Comparison of ENCODE assay signal across 8 mouse cellular contexts in genomic region chr11:80508361-80509175, GRCm38 (mm10). TPM values are rescaled to one million over a fixed set of nuclear protein-coding genes. Genes with fewer than 3 reads are reported as not detected.
DNase-seq lines count a peak whose midpoint lies in the region; ATAC-seq lines count a peak whose summit lies in the region.

No protein-coding gene starts in this region.

- no peaks in the 10 kb centered on the region for H3K36me3 ChIP-seq in heart, embryonic 14.5 days (ENCODE audit: control insufficient read depth, insufficient read depth, low read length)
- no peaks in the 10 kb centered on the region for H3K36me3 ChIP-seq in megakaryocyte, embryonic 14.5 days (replicated peaks; ENCODE audit: low read length)

- peak overlapping the region; percentile 67 to 76 for H3K27ac ChIP-seq in heart, embryonic 14.5 days (replicated peaks in 1 of 2; ENCODE audit: control insufficient read depth in 1 of 2, insufficient read depth in 1 of 2, low read depth in 2 of 2, low read length in 2 of 2)

- peak overlapping the region; percentile 55 for H3K4me2 ChIP-seq in heart, embryonic 14.5 days (ENCODE audit: low read length)

- 15% methylated on average over 19 of the region's 19 CpGs for WGBS in heart, embryonic 14.5 days

- H3K4me3 ChIP-seq in heart, embryonic 14.5 days (ENCODE audit: control insufficient read depth in 1 of 2, insufficient read depth in 1 of 2, low read depth in 1 of 2, low read length in 2 of 2): peak overlapping the region; percentile 5 to 14; a peak in 3 of 4 replicates
- peak overlapping the region; percentile 85 for H3K4me3 ChIP-seq in megakaryocyte, embryonic 14.5 days (replicated peaks)

- H3K27me3 ChIP-seq in heart, embryonic 14.5 days (ENCODE audit: control insufficient read depth, insufficient read depth, low read length): no peaks in the 10 kb centered on the region
- peaks cover 30% of the 10 kb centered on the region for H3K27me3 ChIP-seq in megakaryocyte, embryonic 14.5 days (replicated peaks)

- 0 out of 2 replicates have a peak, but pooled peaks have one; percentile 24 for ATAC-seq in frontal cortex, adult (ENCODE audit: low TSS enrichment)
- ATAC-seq in heart, embryonic 14.5 days (ENCODE audit: insufficient number of reproducible peaks, insufficient read depth, low FRiP score, low read depth): no peak

- 0 out of 2 replicates have a peak overlapping the region, but pooled peaks have one; percentile 3 for H3K9ac ChIP-seq in heart, embryonic 14.5 days (ENCODE audit: low read length)

- H3K4me1 ChIP-seq in heart, embryonic 14.5 days (ENCODE audit: control insufficient read depth in 2 of 2, insufficient read depth in 2 of 2, low read length in 2 of 2): peaks cover 22 to 25% of the 10 kb centered on the region in 2 experiments
- peaks cover 73% of the 10 kb centered on the region for H3K4me1 ChIP-seq in megakaryocyte, embryonic 14.5 days

- no peak for DNase-seq in frontal cortex, postnatal 10 days (ENCODE audit: low spot score in 2 of 2)
- peak; percentile 75 for DNase-seq in brain, adult 2 months (ENCODE audit: low read depth, low spot score)
- DNase-seq in spleen, postnatal 10 days (ENCODE audit: low spot score in 2 of 2): peak; percentile 52 to 54
- no peak for DNase-seq in cerebellum, adult 11-12 months
- no peak for DNase-seq in layer of hippocampus, adult 11-12 months (ENCODE audit: low spot score)

- no peaks in the 10 kb centered on the region for H3K9me3 ChIP-seq in heart, embryonic 14.5 days (ENCODE audit: control insufficient read depth, low read length)
- peaks cover 3% of the 10 kb centered on the region; the same call in 1 of the 2 replicates for H3K9me3 ChIP-seq in megakaryocyte, embryonic 14.5 days

RNA-seq across cellular contexts. Expression of gene Cdk5r1, which starts 31.7 kb away (rescaled TPM):
- polyA plus RNA-seq in heart, embryonic 14.5 days (2014; fragmentation: Nextera tagmentation; extraction: Ambion mirVana): 0.23 and 0.36 TPM in 2 replicates
- polyA plus RNA-seq in megakaryocyte, embryonic 14.5 days (2012; ENCODE audit: insufficient read depth, low replicate concordance): 0.84 and 2.5 TPM in 2 replicates

Comparison
In these comparisons a context has a peak if more than half of its experiments do, and no peak if none do; other contexts are left out.
1. DNase-seq: peak in brain, adult 2 months (single experiment) and spleen, postnatal 10 days (2 of 2); none in frontal cortex, postnatal 10 days (0 of 2), cerebellum, adult 11-12 months (single experiment) and layer of hippocampus, adult 11-12 months (single experiment).